Mouse (Mus musculus) cerebellum, postnatal 10 days (tissue): ENCODE data around the gene Zfp617.
A peak's percentile ranks its signal among the peaks of the same experiment; 100 is the strongest.
"Not testable (repeated sequence)": the region's sequence is repeated elsewhere in the genome, so short reads cannot be mapped to it uniquely, and the experiment has no call there.

ENCODE experiments used
- DNase-seq, 2 experiments: peaks; one replicate each; pipeline ENCODE4 v3.0.0; 2021; ENCODE audit warnings: mixed read lengths in 2 of 2

Gene Zfp617

DNA sequence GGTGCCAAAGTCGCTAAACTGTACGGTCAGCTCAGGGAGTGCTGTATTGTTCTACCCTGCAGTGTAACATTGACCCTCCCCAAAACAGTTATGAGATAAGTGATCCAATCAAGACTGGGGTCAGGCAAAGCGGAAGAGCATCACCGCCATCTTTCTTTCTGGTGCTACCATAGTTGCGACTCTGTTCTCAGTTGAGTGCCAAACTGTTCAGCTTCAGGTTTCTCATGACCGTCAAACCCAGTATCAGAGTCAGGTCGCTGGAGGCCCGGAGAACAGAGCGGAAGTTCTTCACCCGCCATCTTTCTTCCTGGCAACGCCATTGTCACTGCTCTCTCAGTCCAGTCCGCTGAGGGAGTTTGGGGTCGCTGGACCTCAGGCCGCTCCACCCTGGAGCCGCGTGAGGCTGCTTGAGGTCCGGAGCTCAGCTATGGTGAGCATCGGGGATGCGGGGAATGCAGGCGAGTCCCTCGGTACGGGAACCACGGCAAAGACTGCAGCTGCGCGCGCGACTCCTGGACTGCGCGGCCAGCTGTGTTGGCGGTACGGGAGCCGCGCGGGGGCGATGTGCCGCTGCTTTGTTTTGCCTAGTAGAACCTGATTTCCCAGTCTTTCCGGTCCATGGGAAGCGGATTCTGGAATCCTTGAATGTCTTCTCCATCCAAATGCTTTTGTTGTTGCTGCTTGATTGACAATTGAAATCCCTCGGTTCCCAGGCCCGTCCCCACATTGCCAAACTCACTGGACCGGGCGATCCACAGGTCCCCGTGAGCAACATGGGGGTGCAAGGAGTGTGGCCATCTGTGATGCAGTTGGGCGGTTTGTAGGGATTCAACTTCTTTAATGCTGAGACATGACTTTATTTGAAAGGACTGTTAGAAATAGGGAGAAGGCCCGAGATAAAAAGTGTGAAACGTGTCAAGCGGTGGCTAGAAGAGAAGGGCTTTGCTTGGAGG is at the start of gene Zfp617, which contains the start of gene Zfp882:
Zfp617 (plus strand) TSS at position 327 of the 953 bp plus-strand sequence.
Zfp882 (plus strand) TSS at position 300 of the 953 bp plus-strand sequence.
- peak; percentile 93 for DNase-seq

DNA sequence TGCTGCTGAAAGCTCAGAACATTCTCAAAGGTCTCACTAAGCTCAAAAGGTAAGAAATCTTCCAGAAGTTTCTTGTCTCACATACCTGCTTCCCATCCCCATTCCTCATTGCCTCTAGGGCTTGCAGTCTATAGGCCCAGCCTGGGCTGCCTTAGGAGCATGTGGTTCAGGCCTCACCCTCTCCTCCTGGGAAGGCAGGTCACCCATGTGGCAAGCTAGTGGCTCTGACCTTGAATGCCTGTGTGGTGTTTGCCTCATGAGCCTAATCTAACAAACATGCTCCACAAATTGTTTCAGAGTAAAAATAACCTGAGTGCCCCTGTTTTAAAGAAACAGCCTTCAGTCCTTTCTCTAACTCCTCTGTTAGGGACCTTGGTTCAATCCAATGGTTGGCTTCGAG is 46.9 kb upstream of the Zfp617 start:
- DNase-seq: not testable (repeated sequence)

DNA sequence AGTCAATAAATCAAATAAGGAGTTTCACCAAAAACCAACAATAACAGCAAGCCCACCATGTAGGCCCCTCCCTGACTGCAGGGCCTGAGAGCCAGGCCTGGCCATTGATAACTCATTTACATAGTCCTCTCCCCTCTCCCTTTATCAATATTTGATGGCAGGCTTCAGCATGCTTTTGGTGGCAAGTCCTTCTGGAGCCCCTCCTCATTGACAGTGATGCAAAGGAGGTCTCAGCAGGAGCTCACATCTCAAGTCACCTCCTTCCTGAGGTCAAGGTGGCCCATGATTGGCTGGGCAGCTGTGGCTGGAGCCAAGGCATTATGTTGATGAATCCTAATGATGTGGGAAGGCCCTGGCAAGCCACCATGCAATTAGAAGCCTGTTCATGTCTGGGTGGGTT is 46.4 kb upstream of the Zfp617 start:
- DNase-seq: peak; percentile 19 to 21

DNA sequence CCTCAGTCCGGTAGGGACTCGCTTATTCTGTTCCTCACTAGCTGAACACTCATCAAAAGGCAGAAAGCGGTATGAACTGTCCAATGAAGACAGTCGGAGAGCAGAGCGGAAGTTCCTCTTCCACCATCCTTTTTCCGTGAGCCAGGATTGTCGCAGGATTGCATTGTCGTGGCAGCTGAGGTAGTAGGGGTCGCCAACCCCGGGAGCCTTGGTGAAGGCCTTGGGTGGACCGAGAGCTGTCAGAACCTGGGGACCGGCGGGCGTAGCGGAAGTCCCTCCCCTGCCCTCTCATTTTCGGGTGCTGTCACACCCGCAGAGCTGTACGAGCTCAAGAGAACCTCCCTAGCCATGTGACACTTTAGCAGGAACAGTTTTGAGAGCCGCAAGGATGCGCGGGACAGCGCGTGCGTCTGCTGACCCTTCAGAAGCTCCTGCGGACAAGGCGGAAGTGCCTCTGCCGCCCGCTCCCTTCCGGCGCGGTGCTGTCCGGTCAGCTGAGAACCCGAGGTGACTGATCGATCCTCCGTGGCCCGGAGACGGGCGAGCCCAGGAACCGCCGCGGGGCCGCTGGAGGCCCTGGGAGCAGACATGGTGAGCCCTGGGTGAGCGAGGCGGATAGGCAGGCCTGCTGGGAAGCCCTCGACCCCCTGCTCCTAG is 26.7 kb upstream of the Zfp617 start, which contains the start of gene Zfp709:
Zfp709 (plus strand) TSS at position 402 of the 657 bp plus-strand sequence.
- DNase-seq: peak; percentile 76 to 81

DNA sequence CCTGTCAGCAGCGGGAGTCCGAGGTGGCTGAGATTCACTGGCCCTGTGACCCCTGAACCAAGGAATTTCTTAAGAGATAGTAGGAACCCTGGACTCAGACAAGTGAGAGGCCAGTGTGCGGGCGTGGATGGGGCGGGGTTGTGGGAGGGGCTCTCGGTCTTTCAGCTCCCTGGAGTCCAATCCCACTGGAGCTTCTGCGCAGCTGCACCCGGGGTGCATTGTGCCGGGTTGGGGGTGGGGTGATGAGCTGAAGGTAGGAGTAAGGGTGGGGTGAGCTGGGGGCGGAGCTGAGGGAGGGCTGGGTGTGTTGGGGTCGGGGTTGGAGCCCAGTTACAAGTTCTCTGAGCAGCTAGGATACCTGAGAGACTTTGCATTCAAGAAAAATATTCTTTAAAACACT is 7.8 kb upstream of the Zfp617 start:
- peak in 1 of 2 experiments; percentile 8 for DNase-seq

GRCm38 (mm10) chr8:71903084-71903483 is 5.4 kb upstream of the Zfp617 start:
- DNase-seq: not testable (repeated sequence)

- no peak for DNase-seq
Observed at GRCm38 (mm10) chr8:71906809-71907208, 1.6 kb upstream of the Zfp617 start.

DNA sequence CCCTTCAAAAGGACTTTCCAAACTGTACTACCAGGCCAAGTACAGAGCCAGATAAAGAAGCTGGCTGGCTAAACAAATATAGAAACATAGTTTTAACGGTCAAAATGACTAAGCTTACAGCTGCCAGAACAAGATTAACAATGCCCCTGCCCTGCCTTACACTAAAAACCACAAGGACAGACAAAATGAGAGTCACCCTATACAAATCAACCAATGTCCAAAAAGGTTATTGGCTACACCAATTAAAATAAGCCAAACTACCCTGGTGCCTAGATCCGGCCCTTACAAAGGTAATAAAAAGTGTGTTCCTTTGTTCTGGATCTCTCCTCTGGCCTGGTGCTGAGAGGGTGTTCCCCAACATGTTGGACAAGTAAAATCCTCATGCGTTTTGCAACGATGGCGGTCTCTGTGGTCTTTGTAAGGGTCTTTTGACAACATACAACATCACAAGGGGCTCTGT is 607 bp upstream of the Zfp617 start:
- no peak for DNase-seq

DNA sequence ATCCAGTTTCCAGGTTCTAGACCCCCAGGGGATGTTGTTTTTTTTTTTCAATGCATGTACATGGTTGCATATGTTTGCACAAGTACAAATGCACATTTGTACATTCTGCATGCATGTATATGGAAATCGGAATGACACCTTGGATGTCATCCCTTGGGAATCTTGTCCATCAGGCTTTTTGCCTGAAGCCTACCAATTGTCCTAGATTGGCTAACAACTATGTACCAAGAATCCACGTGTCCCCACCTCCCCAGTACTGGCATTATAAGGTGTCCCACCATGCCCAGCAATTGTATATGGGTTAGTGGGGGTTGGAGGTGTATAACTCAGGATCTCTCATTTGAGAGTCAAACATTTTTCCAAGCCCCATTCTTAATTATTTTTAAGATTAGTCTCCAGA is 3.9 kb downstream of the Zfp617 start:
- DNase-seq: no peak

DNA sequence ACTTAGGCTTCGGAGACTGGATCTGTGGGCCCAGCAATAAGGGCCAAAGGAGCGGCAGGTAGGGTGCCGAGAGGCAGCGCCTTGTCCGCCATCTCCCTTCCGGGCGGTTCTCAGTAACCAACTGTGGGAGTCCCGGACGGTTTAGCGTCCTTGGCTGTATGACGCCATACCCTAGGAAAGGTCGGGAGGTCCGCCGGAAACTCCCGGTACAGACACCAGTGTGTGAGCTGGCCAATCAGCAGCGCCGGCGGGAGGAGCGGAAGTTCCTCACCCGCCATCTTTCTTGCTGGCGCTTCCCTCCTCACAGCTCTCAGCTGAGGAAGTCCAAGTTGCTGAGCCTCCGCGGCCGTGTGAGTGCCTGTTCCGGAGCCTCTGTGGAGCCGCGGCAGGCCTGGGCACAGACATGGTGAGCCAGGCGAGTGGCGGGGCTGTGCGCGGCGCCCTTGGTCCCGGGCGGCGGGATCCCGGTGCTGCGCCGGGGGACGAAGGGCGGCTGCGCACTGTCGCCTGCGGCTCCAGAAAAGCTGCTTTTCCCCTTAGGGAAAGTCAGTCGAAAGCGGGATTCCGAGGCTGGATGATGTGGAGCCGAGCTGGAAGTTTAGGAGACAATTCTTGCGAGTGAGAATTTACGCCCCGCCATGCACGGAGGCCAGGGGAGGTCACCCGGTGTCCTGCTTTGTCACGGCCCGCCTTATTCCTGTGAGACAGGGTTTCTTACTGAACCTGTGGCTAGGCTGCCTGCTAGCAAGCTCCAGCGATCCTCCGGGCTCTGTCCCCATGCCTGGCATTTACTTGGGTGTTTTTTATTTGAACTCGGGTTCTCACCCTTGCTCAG is 14.3 kb downstream of the Zfp617 start:
- DNase-seq: peak; percentile 94 to 96

- no peak for DNase-seq
Observed at GRCm38 (mm10) chr8:71925791-71926190, 17.4 kb downstream of the Zfp617 start.

DNA sequence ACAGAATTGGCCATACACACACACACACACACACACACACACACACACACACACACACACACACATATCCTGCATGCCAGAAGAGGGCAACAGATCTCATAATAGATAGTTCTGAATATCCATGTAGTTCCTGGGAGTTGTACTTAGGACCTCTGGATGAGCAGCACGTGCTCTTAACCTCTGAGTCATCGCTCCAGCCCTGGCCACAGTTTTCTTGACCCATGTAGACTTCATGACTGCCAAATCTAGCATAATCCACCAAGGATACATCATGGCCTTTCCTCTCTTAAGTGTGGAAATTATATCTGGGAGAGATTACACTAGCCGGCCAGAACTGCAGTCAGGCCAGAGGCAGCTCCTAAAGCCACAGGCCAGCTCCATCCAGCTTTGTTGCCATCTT is 18.1 kb downstream of the Zfp617 start:
- no peak for DNase-seq

DNA sequence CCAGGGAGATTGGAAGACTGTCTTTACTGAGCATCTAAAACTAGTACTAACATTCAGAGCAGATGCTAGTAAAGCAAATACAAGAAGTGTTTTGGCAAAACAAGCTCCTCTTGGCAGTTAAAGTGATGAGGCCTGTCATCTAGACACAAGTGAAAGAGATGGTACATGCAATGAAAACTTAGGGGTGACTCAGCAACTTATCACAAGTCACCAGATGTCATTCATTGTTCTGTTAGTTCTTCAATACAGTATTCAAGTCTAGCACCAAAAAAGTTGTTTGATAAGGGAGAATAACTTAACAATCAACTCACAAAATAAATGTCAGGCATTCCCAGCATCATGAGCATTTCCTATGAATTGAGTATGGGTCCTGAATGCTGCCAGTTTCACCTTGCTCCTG is 19.3 kb downstream of the Zfp617 start:
- DNase-seq: no peak

DNA sequence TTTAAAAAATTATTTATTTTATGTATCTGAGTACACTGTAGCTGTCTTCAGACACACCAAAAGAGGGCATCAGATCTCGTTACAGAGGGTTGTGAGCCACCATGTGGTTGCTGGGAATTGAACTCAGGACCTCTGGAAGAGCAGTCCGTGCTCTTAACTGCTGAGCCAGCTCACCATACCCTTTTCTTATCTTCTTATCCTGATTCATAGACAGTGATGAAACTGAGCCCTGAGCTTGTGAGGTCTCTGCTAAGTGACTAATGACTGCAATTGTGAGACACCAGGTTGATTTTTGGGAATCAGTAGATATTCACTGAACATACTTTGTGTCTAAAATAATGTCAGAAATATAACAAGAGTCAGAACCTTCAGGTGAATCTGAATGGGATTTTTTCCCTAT is 29.6 kb downstream of the Zfp617 start:
- not testable (repeated sequence) for DNase-seq

DNA sequence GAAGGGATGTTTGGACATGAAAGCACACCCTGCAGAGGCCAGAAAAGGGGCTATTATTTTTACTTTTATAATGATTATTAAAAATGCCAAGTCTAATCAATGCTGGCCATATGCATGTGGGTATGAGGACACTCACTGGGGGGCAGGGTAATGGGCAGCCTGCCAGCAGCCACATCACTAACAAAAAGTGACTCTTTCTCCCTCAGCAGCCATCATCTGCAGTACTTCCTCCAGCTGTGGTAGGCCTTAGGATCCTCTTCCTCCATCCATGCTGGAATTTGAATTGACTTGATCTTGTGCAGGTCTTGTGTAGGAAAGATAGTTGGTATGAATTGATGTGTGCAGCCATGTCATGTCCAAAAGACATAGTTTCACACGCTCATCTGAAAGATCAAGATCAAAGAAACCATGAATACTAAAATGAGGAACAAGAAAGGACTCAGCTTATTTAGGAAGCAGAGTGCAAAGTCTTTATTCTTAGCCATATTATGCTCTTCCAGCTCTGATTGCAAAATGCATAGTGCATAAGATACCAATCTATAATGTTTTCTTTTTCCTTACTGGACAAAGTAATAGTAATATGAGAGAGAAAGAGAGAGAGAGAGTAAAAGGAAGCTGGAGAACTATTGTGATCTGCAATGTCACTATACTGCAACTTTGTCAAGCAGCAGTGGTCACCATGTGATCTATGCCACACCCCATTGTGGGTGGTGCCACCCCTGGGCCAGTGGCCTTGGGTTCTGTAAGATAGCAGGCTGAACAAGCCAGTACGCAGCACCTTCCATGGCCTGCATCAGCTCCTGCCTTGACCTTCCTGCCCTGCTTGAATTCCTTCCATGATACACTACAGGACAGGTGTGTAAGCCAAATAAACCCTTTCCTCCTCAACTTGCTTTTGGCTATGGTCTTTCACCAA is 32.1 kb downstream of the Zfp617 start:
- DNase-seq: peak in 1 of 2 experiments; percentile 11

DNA sequence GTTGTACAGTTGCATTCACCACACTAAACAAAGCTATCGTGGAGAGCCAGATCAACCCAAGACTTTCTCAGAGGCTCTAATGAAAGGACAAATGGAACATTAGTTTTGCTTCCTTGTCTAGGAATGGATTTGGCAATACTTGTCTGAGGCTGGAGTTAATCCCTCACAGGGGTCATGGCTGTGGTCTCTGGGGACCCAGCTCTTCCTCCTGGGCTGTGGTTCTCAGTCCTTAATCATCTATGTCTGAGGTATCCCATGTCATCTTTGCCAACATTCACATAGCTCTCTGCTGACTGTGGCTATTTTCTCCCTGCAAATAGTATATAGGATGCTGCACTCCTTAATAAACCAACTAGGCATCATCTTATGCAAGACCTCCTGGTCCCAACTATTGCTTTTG is 33.3 kb downstream of the Zfp617 start:
- no peak for DNase-seq

GRCm38 (mm10) chr8:71948624-71949023 is 40.2 kb downstream of the Zfp617 start:
- DNase-seq: no peak

DNA sequence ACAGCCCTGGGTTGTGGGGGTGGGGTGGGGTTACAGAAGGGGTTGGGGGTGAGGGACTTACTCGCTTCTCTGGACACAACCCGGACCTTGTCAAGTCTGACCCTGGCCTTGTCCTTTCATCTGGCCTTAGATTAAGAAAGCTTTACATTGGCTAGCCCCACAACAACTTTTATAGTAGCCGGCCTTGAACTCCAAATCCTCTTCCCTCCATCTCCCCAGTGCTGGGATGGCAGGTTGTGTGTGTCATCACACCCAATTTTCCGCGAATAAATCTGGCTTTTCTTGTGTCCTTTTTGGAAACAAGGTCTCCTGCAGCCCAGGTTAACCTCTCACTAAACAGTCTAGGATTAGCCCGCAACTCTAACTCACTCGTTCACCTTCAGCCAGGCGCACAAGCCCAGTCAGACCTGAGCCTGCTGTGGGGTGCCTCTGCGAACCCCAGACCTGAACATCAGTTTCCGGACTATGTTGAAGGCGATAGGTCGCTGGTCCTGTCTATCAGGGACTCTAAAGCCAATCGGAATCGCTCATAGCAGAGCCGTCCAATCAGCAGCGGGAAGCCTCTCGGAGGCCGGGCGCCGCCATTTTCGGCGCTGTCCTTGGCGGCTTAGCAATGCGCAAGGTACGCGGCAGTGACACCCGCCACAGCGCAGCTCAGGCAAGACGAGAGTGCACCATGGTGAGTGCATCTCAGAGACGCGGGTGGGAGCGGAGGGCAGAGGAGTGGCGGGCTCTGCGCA is 42.2 kb downstream of the Zfp617 start, which contains the start of gene Zfp961:
Zfp961 (plus strand) TSS at position 557 of the 740 bp plus-strand sequence.
- peak; percentile 99 for DNase-seq

DNA sequence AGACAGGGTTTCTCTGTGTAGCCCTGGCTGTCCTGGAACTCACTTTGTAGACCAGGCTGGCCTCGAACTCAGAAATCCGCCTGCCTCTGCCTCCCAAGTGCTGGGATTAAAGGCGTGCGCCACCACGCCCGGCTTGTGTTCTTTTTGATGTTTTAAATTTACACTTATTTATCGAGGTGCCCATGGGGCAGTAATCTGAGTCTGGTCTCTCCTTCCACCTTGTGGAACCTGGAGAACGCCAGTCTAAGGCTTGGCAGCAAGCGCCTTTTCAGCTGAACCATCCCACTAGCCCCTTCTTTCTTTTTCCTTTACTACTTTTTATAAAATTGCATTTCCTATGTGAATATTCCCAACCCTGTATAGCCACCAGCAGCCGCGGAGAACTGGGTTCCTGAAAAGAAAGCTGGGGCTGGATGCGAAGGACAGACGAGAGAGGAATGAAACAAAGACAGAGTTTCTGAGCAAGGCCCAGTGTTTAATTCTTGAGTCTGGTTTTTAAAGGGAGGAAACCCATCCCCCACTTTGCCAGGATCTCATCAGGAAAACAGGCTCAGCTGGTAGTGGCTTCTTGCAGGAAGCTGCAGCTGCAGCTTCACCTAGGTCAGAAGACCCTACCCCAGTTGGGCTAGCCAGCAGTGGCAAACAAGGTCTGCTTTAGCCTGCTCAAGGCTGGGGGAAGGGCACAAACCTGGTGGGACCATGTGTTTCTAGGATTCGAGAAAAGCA is 43.2 kb downstream of the Zfp617 start:
- DNase-seq: peak; percentile 16 to 35

DNA sequence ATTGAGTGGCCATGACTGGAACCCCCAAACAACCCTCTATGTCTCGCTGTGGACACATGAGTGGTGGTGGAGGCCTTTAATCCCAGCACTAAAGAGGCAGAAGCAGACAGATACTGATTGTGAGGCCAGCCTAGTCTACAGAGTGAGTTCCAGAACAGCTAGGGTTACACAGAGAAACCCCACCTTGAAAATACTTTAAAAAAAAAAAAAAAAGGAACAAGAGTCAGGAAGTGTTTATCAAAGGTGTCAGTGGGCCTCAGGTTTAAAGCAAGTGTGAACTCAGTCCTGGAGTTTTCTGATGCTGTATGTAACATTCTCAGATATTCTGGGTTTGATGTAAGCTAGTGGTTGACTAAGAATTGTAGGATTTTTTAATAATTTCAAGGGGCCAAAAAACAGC is 44.1 kb downstream of the Zfp617 start:
- no peak for DNase-seq
